ENCODE assay signal across 8 mouse cellular contexts in the genomic region with DNA sequence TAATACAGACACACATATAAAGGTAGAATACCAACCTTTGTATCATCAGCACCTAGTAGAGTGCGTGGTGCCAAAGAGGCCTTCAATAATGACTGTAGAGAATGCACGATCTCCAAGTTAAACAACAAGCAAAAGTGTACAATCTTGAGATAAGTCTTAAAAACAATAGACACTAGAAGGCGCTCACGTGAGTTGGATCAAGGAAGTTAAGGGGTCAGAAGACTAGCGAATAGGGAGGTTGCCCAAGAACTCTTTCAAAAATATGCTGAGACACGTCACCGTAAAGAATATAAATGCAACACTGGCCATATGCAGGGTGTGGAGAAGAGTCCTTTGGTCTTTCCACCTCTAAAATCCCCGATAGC. TPM values are rescaled to one million over a fixed set of nuclear protein-coding genes. Genes with fewer than 3 reads are reported as not detected.
A peak's percentile ranks its signal among the peaks of the same experiment; 100 is the strongest.
DNase-seq lines count a peak whose midpoint lies in the region; ATAC-seq lines count a peak whose summit lies in the region.

No protein-coding gene starts in this region.

- H3K4me1 ChIP-seq in liver, embryonic 16.5 days (ENCODE audit: control insufficient read depth, low read depth, low read length) = peaks cover 14% of the 10 kb centered on the region

- H3K4me2 ChIP-seq in liver, embryonic 16.5 days (ENCODE audit: low read depth, low read length) = peak overlapping the region; percentile 67

- DNase-seq in kidney, adult 11 months = peak; percentile 6
- DNase-seq in kidney, postnatal 4 days = no peak
- peak; percentile 63 for DNase-seq in NIH3T3 (ENCODE audit: low read depth)
- peak; percentile 12 for DNase-seq in telencephalon, adult 2 months (ENCODE audit: low read depth, low spot score)
- DNase-seq in spleen, adult 12 weeks (ENCODE audit: low spot score) = no peak

- peak overlapping the region; percentile 80 for H3K4me3 ChIP-seq in liver, embryonic 16.5 days (ENCODE audit: low read depth, low read length)

- H3K27ac ChIP-seq in liver, embryonic 16.5 days (ENCODE audit: low read length) = peak overlapping the region; percentile 79

- H3K9me3 ChIP-seq in liver, embryonic 16.5 days (replicated peaks; ENCODE audit: control insufficient read depth, low read length) = no peaks in the 10 kb centered on the region

- no peaks in the 10 kb centered on the region for H3K27me3 ChIP-seq in liver, embryonic 16.5 days (ENCODE audit: control insufficient read depth, insufficient read depth, low read depth, low read length)

- WGBS in liver, embryonic 16.5 days (ENCODE audit: insufficient replicate concordance) = 4% methylated on average over 8 of the region's 8 CpGs

- peak; percentile 15 to 37; a peak in 2 of 4 replicates for ATAC-seq in hematopoietic stem cell, adult 5-6 weeks (replicated peaks in 1 of 2; ENCODE audit: insufficient read depth in 1 of 2, low FRiP score in 2 of 2, low TSS enrichment in 1 of 2, low read depth in 1 of 2, poor library complexity in 2 of 2, severe bottlenecking in 2 of 2)
- no peak for ATAC-seq in liver, embryonic 16.5 days (ENCODE audit: low read depth)
- ATAC-seq in monocyte, adult 5-6 weeks (replicated peaks; ENCODE audit: insufficient number of reproducible peaks, low FRiP score, low TSS enrichment, poor library complexity, severe bottlenecking) = no peak

- H3K36me3 ChIP-seq in liver, embryonic 16.5 days (ENCODE audit: control insufficient read depth, insufficient read depth) = no peaks in the 10 kb centered on the region

- peak overlapping the region; percentile 84 for H3K9ac ChIP-seq in liver, embryonic 16.5 days (ENCODE audit: low read depth, low read length)

RNA-seq across cellular contexts. Expression of a gene that starts 0.7 kb away (rescaled TPM):
- total RNA-seq in hematopoietic stem cell, adult 5-6 weeks (2017) = 52.8 and 63.6 TPM in 2 replicates
- polyA plus RNA-seq in liver, embryonic 16.5 days (2015; fragmentation: Nextera tagmentation; extraction: Ambion mirVana) = 7.0 and 7.1 TPM in 2 replicates
- total RNA-seq in monocyte, adult 5-6 weeks (2017) = 19.5 to 39.2 TPM (median 33.1 TPM) in 3 replicates

RNA-seq across cellular contexts. Expression of a gene that starts 24.0 kb away (rescaled TPM):
- 47.6 TPM in 2 replicates for total RNA-seq in hematopoietic stem cell, adult 5-6 weeks (2017)
- polyA plus RNA-seq in liver, embryonic 16.5 days (2015; fragmentation: Nextera tagmentation; extraction: Ambion mirVana) = 7.8 and 7.9 TPM in 2 replicates
- total RNA-seq in monocyte, adult 5-6 weeks (2017) = 7.6 to 16.6 TPM (median 9.7 TPM) in 3 replicates

RNA-seq across cellular contexts. Expression of a gene that starts 47.4 kb away (rescaled TPM):
- total RNA-seq in hematopoietic stem cell, adult 5-6 weeks (2017) = not detected in 2 replicates
- polyA plus RNA-seq in liver, embryonic 16.5 days (2015; fragmentation: Nextera tagmentation; extraction: Ambion mirVana) = not detected in 2 replicates
- not detected in 3 replicates for total RNA-seq in monocyte, adult 5-6 weeks (2017)

Comparison
In these comparisons a context has a peak if more than half of its experiments do, and no peak if none do; other contexts are left out.
1. DNase-seq: peak in kidney, adult 11 months (single experiment), NIH3T3 (single experiment) and telencephalon, adult 2 months (single experiment); none in kidney, postnatal 4 days (0 of 2) and spleen, adult 12 weeks (single experiment).
2. ATAC-seq: peak in hematopoietic stem cell, adult 5-6 weeks (2 of 2); none in liver, embryonic 16.5 days (single experiment) and monocyte, adult 5-6 weeks (single experiment).